Mouse (Mus musculus): ENCODE measurements around the gene Ccl8. TPM values are rescaled to one million over a fixed set of nuclear protein-coding genes. Genes with fewer than 3 reads are reported as not detected.

The Ccl8 gene
- polyA plus RNA-seq, 1 experiment from 2014 or later, result not detected

GRCm38 (mm10) chr11:82101529-82101928 lies 13.5 kb upstream of the Ccl8 start, which contains the start of gene Ccl12:
TSS of gene Ccl12 (plus strand) at chr11:82101845.
- no peak for ATAC-seq (ENCODE audit: low FRiP score)
- H3K4me2 ChIP-seq (replicated peaks), result no peak within 1 kb of the TSS
- H3K4me1 ChIP-seq, result no peaks in the 10 kb centered on the region
- H3K36me3 ChIP-seq, result no peaks in the 10 kb centered on the region
- 72% methylated on average over 2 of the region's 2 CpGs for WGBS
- H3K9ac ChIP-seq, result no peak within 1 kb of the TSS
- no peak within 1 kb of the TSS for H3K4me3 ChIP-seq
- H3K27ac ChIP-seq, result no peak within 1 kb of the TSS
- H3K27me3 ChIP-seq, result no peaks in the 10 kb centered on the region
- no peaks in the 10 kb centered on the region; the same call in 1 of the 2 replicates for H3K9me3 ChIP-seq (replicated peaks)

GRCm38 (mm10) chr11:82109611-82110010 lies 5.4 kb upstream of the Ccl8 start:
- Histone ChIP-seq H3K4me1 (no peaks in the 10 kb centered on the region), H3K9me3 (replicated peaks) (no peaks in the 10 kb centered on the region; the same call in 1 of the 2 replicates), H3K36me3 (no peaks in the 10 kb centered on the region), H3K27ac (no peak overlapping the region), H3K4me2 (replicated peaks) (no peak overlapping the region), H3K9ac (no peak overlapping the region), H3K4me3 (no peak overlapping the region), H3K27me3 (no peaks in the 10 kb centered on the region)
- no peak for ATAC-seq (ENCODE audit: low FRiP score)

GRCm38 (mm10) chr11:82110372-82111248 lies 4.4 kb upstream of the Ccl8 start:
- no peak overlapping the region for H3K4me2 ChIP-seq (replicated peaks)
- 72% methylated on average over 6 of the region's 6 CpGs for WGBS
- no peaks in the 10 kb centered on the region for H3K27me3 ChIP-seq
- no peak overlapping the region for H3K4me3 ChIP-seq
- H3K36me3 ChIP-seq, result no peaks in the 10 kb centered on the region
- no peak overlapping the region for H3K9ac ChIP-seq
- H3K27ac ChIP-seq, result no peak overlapping the region
- ATAC-seq (ENCODE audit: low FRiP score), result no peak
- H3K4me1 ChIP-seq, result no peaks in the 10 kb centered on the region
- H3K9me3 ChIP-seq (replicated peaks), result no peaks in the 10 kb centered on the region; the same call in 1 of the 2 replicates

GRCm38 (mm10) chr11:82116041-82116440 lies 1.1 kb downstream of the Ccl8 start:
- H3K36me3 ChIP-seq, result no peaks in the 10 kb centered on the region
- H3K4me2 ChIP-seq (replicated peaks), result no peak overlapping the region
- no peak overlapping the region for H3K4me3 ChIP-seq
- H3K4me1 ChIP-seq, result no peaks in the 10 kb centered on the region
- H3K27me3 ChIP-seq, result no peaks in the 10 kb centered on the region
- no peaks in the 10 kb centered on the region for H3K9me3 ChIP-seq (replicated peaks)
- no peak for ATAC-seq (ENCODE audit: low FRiP score)
- no peak overlapping the region for H3K27ac ChIP-seq
- no peak overlapping the region for H3K9ac ChIP-seq
- 84% methylated on average over 3 of the region's 3 CpGs for WGBS

- ATAC-seq (ENCODE audit: low FRiP score), result no peak
- H3K4me1 ChIP-seq, result no peaks in the 10 kb centered on the region
Measured at GRCm38 (mm10) chr11:82132977-82133376, 18.0 kb downstream of the Ccl8 start.

GRCm38 (mm10) chr11:82136196-82136595 lies 21.2 kb downstream of the Ccl8 start:
- no peaks in the 10 kb centered on the region for H3K9me3 ChIP-seq (replicated peaks)

More at GRCm38 (mm10) chr11:82132977-82133376, 18.0 kb downstream of the Ccl8 start:
- no peaks in the 10 kb centered on the region for H3K9me3 ChIP-seq (replicated peaks)
- no peaks in the 10 kb centered on the region for H3K27me3 ChIP-seq
- H3K4me2 ChIP-seq (replicated peaks), result no peak overlapping the region
- no peak overlapping the region for H3K4me3 ChIP-seq
- WGBS, result 80% methylated on average over 1 of the region's 1 CpGs
- no peak overlapping the region for H3K27ac ChIP-seq
- H3K9ac ChIP-seq, result no peak overlapping the region
- no peaks in the 10 kb centered on the region for H3K36me3 ChIP-seq

GRCm38 (mm10) chr11:82139492-82140094 lies 24.6 kb downstream of the Ccl8 start:
- H3K4me1 ChIP-seq, result 0 out of 2 replicates have a peak, but pooled peaks cover 3% of the 10 kb centered on the region
- H3K4me2 ChIP-seq (replicated peaks), result no peak overlapping the region
- H3K36me3 ChIP-seq, result no peaks in the 10 kb centered on the region
- H3K27ac ChIP-seq, result no peak overlapping the region
- WGBS, result 69% methylated on average over 7 of the region's 7 CpGs
- no peak overlapping the region for H3K4me3 ChIP-seq
- H3K27me3 ChIP-seq, result no peaks in the 10 kb centered on the region
- ATAC-seq (ENCODE audit: low FRiP score), result no peak
- H3K9ac ChIP-seq, result no peak overlapping the region
- H3K9me3 ChIP-seq (replicated peaks), result no peaks in the 10 kb centered on the region

More at GRCm38 (mm10) chr11:82136196-82136595, 21.2 kb downstream of the Ccl8 start:
- no peak overlapping the region for H3K4me2 ChIP-seq (replicated peaks)
- no peak overlapping the region for H3K9ac ChIP-seq
- no peaks in the 10 kb centered on the region for H3K27me3 ChIP-seq
- no peak for ATAC-seq (ENCODE audit: low FRiP score)
- H3K4me1 ChIP-seq, result 0 out of 2 replicates have a peak, but pooled peaks cover 3% of the 10 kb centered on the region
- WGBS, result 91% methylated on average over 2 of the region's 2 CpGs
- H3K4me3 ChIP-seq, result no peak overlapping the region
- no peak overlapping the region for H3K27ac ChIP-seq
- no peaks in the 10 kb centered on the region for H3K36me3 ChIP-seq

GRCm38 (mm10) chr11:82159126-82159525 lies 44.1 kb downstream of the Ccl8 start:
- WGBS, result 90% methylated on average over 2 of the region's 2 CpGs
- ATAC-seq (ENCODE audit: low FRiP score), result no peak
- Histone ChIP-seq H3K9me3 (replicated peaks) (no peaks in the 10 kb centered on the region), H3K4me1 (no peaks in the 10 kb centered on the region), H3K36me3 (no peaks in the 10 kb centered on the region), H3K4me3 (no peak overlapping the region), H3K27ac (no peak overlapping the region), H3K9ac (no peak overlapping the region), H3K4me2 (replicated peaks) (no peak overlapping the region), H3K27me3 (peaks cover 3% of the 10 kb centered on the region; the same call in 1 of the 2 replicates)

- ATAC-seq (ENCODE audit: low FRiP score), result no peak
- Histone ChIP-seq H3K27ac (no peak overlapping the region), H3K4me2 (replicated peaks) (no peak overlapping the region), H3K4me3 (no peak overlapping the region), H3K9ac (no peak overlapping the region), H3K27me3 (peaks cover 3% of the 10 kb centered on the region; the same call in 1 of the 2 replicates), H3K36me3 (no peaks in the 10 kb centered on the region), H3K4me1 (no peaks in the 10 kb centered on the region), H3K9me3 (replicated peaks) (no peaks in the 10 kb centered on the region)
- 70% methylated on average over 8 of the region's 8 CpGs for WGBS
Measured at GRCm38 (mm10) chr11:82163285-82163684, 48.3 kb downstream of the Ccl8 start.

Other genes starting within 250 kb of the Ccl8 start
- gene Asic2, start 146.7 kb upstream of the Ccl8 start, polyA plus RNA-seq (2016; fragmentation: Nextera tagmentation; extraction: Ambion mirVana), result 5.4 and 6.1 TPM in 2 replicates
- 2.0 and 2.4 TPM in 2 replicates for gene Ccl2, start 79.6 kb upstream of the Ccl8 start, polyA plus RNA-seq (2016; fragmentation: Nextera tagmentation; extraction: Ambion mirVana)
- not detected in 2 replicates for gene Gm17268, start 76.6 kb upstream of the Ccl8 start, polyA plus RNA-seq (2016; fragmentation: Nextera tagmentation; extraction: Ambion mirVana)
- 1.6 and 2.4 TPM in 2 replicates for gene Ccl7, start 69.5 kb upstream of the Ccl8 start, polyA plus RNA-seq (2016; fragmentation: Nextera tagmentation; extraction: Ambion mirVana)
- gene Ccl11, start 57.4 kb upstream of the Ccl8 start, polyA plus RNA-seq (2016; fragmentation: Nextera tagmentation; extraction: Ambion mirVana), result 0.19 and 0.86 TPM in 2 replicates
- gene Ccl12, start 13.3 kb upstream of the Ccl8 start, polyA plus RNA-seq (2016; fragmentation: Nextera tagmentation; extraction: Ambion mirVana), result 0.85 and 1.3 TPM in 2 replicates
- gene Ccl1, start 190.5 kb downstream of the Ccl8 start, polyA plus RNA-seq (2016; fragmentation: Nextera tagmentation; extraction: Ambion mirVana), result not detected in 2 replicates

Data from hindbrain, embryonic 12.5 days (tissue).